Mouse (Mus musculus) monocyte, adult 2 months (primary cell): ENCODE data around the gene Fbll1.
A peak's percentile ranks its signal among the peaks of the same experiment; 100 is the strongest.
"Not testable (repeated sequence)": the region's sequence is repeated elsewhere in the genome, so short reads cannot be mapped to it uniquely, and the experiment has no call there.

Experiments used
- DNase-seq, 2 experiments: peaks; one replicate each; pipeline ENCODE4 v3.0.0; 2022; ENCODE audit warnings: low spot score in 2 of 2, low read depth in 1 of 2

The Fbll1 gene

GRCm38 (mm10) chr11:35798874-35799273, at the start of gene Fbll1:
Fbll1 (minus strand) TSS chr11:35798884.
- DNase-seq: no peak

- DNase-seq: no peak
These were observed 45.6 kb upstream of the Fbll1 start for GRCm38 (mm10) chr11:35844299-35844698.

DNA sequence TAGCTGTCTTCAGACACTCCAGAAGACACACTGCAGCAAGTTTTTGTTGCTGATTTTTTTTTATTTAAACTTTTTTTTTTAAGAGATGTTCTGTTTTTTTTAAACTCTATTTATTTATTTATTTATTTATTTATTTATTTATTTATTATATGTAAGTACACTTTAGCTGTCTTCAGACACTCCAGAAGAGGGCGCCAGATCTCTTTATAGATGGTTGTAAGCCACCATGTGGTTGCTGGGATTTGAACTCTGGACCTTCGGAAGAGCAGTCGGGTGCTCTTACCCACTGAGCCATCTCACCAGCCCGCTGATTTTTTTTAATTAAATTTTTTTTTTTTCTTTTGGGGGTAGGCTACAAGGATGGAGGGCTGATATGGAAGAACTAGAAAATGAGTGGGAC, 43.9 kb upstream of the Fbll1 start:
- not testable (repeated sequence) for DNase-seq

DNA sequence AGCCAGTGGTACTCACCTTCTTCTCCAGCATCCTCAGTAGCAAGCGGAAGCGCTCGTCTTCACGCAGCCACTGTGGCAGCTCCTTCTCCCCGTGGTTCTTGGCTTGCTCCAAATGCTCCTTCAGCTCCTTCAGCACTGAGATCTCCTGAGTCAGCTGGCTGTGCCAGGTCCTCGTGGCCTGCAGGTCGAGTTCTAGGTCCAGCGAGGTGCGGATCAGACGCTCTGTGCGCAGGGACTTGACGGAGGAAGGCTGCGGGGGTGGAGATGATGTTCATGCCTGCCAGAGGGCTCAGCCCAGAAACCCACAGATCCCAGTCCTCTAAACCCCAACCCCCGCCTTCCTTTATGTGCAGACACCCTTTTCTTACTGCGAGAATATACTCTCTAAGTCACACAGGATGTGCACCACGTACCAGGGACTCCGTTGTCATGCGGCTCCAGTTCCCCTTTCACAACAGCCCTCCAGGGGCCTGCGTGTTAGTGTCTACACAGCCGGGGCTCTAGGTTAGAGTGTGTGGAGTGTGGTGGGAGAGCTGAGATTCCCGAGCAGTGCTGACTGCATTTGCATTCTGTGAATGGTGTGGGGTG, 43.1 kb upstream of the Fbll1 start:
- no peak for DNase-seq

DNA sequence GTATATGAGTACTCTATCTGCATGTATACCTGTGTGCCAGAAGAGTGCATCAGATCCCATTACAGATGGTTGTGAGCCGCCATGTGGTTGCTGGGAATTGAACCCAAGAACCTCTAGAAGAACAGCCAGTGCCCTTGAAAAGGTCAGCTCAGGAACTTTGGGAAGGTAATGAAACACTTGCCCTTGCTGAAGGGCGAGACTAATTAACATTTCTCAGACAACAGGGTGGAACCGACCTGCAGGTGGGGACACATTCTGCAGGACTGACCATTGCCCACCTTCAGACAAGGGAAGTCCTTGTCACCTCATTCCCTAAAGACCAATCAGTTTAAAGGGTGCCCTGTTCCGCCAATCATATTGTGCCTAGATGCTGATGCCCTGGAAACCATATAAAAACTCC, 42.1 kb upstream of the Fbll1 start:
- not testable (repeated sequence) for DNase-seq

- no peak for DNase-seq
These were observed 41.6 kb upstream of the Fbll1 start for GRCm38 (mm10) chr11:35840282-35840681.

GRCm38 (mm10) chr11:35838345-35839338, 40.0 kb upstream of the Fbll1 start:
- peak; percentile 72 to 82 for DNase-seq

- no peak for DNase-seq
These were observed 38.8 kb upstream of the Fbll1 start for GRCm38 (mm10) chr11:35837156-35838126.

GRCm38 (mm10) chr11:35834022-35834760, 35.5 kb upstream of the Fbll1 start, which contains the start of gene Rars:
Rars (minus strand) TSS chr11:35834506.
- DNase-seq: peak; percentile 85 to 94

DNA sequence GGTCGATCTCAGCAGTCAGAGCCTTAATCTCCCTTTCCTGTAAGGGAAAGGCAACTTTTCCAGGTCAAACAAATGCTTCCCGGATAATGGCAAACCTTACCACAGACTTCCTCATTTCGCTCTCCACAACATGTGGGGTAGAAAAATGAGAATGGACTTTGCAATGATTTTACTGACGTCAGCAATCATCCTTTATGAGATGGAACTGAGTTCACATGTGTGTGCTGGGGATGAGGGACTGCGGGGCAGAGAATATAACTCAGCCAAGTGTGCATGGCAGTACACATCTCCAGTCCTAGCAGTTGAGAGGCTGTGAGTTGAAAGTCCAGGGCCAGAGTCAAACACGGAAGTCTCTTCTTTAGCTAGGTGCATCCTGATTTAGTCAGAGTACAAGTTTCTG, 34.6 kb upstream of the Fbll1 start:
- DNase-seq: no peak

- no peak for DNase-seq
These were observed 33.5 kb upstream of the Fbll1 start for GRCm38 (mm10) chr11:35832139-35832538.

GRCm38 (mm10) chr11:35827714-35828113, 29.0 kb upstream of the Fbll1 start:
- DNase-seq: no peak

- no peak for DNase-seq
These were observed 17.6 kb upstream of the Fbll1 start for GRCm38 (mm10) chr11:35816316-35816715.

DNA sequence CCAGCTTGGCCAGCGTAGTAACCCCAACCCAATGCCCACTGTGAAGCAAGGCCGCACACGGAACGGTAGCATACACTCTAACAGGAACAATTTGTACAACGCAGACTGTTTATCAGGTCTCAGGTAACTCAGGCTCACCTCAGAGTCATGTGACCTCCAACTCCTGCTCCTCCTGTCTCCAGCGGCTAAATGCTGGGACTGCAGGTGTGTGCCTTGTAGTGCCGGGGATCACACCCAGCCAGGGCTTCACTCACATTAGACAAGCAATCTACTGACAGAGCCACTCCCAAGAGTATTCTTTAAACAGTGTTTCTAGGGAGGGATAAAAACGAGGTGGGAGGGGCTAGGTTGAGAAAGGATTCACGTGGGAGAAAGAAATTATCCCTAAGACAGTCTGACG, 12.8 kb upstream of the Fbll1 start:
- DNase-seq: no peak

DNA sequence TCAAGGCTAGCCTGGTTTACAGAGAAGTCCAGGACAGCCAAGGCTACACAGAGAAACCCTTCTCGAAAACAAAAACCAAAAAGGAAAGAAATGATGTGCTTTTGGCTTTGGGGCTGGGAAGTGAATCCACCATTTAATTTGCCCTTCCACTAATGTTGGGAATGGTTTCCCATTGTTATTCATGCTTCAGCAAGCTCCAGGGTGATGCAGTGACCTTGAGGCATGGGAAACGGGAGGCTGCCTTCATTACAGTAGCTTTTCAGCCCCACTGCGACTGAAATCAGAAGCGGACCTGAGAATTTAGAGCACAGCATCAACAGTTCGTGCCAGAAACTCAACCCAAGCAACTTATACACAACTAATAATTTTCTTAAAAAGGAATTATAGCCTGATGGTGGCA, 2.6 kb upstream of the Fbll1 start:
- DNase-seq: no peak

DNA sequence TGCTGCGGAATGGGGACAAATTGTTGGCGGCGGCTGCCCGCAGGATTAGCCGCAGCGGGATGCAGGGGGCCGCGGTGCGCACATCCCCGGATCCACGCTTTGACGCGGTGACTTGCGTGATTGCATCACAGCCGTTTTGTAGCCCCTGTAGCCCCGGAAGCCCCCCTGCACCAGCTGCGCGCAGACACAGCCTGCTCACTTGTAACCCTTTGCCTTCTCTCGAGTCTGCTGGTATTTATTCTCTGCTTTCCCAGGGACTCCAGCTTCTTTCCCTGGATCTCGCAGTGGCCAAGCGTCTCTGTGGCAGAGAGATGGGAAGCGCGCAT, 226 bp downstream of the Fbll1 start:
- DNase-seq: no peak

- no peak for DNase-seq
These were observed 761 bp downstream of the Fbll1 start for GRCm38 (mm10) chr11:35797751-35798494.

- DNase-seq: not testable (repeated sequence)
These were observed 5.9 kb downstream of the Fbll1 start for GRCm38 (mm10) chr11:35792800-35793199.

DNA sequence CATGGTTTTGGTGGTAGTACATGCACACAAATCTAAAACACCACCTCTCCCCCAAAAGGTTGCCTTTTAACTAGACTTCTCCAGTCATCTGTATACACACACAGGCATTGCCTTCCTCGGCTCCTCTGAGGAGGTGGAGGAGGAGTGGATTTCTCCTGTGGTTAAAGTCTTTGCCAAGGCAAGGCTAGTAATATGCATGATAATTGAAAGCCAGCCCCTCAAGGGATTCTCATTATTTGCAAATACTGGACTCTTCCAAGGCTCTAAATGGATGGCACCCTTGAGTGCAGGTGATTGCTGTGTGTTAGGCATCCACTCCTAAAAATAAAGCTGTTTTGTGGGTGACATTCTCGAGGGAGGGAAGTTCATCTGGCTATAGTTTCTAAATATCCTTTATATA, 10.2 kb downstream of the Fbll1 start:
- DNase-seq: no peak

DNA sequence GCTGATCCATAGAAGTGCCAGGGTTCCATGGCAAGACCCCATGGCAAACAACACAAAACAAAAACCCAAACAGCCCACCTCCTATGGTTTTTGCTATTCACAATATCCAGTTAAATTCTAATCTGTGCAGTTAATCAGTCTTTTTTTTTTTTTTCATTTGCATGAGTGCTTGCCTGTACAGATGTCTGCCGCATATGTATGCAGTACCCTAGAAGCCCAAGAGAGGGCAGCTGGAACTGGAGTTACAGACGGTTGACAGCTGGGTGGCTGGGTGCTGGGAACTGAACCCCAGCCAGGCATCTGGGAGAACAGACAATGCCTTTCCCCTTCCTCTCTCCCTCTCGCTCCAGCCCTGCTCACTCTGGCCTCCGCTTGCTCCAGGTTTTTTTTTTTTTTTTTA, 14.1 kb downstream of the Fbll1 start:
- no peak for DNase-seq
